In the genomic region with DNA sequence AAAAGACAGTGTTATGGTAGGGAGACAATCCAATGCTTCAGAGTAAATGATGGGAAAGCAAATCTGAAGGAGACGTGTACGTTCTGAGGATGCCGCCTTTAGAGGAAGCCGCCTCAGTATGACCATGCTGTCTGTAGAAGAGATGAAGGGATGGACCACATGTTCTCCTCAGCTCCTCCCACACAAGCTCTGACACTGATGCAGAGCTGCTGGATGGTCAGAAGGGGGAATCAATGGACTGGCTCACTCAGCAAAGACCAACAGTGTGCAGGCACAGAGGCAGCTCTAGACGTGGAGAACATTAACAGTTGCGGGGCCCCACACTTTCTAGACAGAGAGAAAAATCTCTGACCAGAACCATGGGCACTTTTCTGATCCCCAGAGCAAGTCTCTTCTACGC, we compare ENCODE assay signal across 21 mouse cellular contexts.
A peak's percentile ranks its signal among the peaks of the same experiment; 100 is the strongest.
DNase-seq lines count a peak whose midpoint lies in the region; ATAC-seq and TF ChIP-seq lines count a peak whose summit lies in the region.
"Had no signal": no experiment of that assay in that cellular context is flagged by ENCODE, and none has a peak within 500 bp of the region (broad histone marks: within the 10 kb centered on the region; RNA-seq: fewer than 3 reads in every experiment).

No protein-coding gene starts in this region.

- 84% methylated on average over 7 of the region's 7 CpGs for WGBS in intestine, postnatal 0 days
- WGBS in intestine, embryonic 15.5 days: 80% methylated on average over 7 of the region's 7 CpGs
- 64% methylated on average over 7 of the region's 7 CpGs for WGBS in liver, embryonic 14.5 days (ENCODE audit: insufficient replicate concordance)
- 82% methylated on average over 7 of the region's 7 CpGs for WGBS in midbrain, postnatal 0 days
- WGBS in midbrain, embryonic 16.5 days: 86% methylated on average over 7 of the region's 7 CpGs

- no peak overlapping the region for H3K4me3 ChIP-seq in intestine, postnatal 0 days (ENCODE audit: low read depth, low read length)
- no peak overlapping the region for H3K4me3 ChIP-seq in intestine, embryonic 15.5 days (replicated peaks)
- no peak overlapping the region for H3K4me3 ChIP-seq in liver, embryonic 14.5 days (ENCODE audit: insufficient read depth in 1 of 2, low read depth in 2 of 2, low read length in 2 of 2)
- H3K4me3 ChIP-seq in midbrain, postnatal 0 days (ENCODE audit: low read depth, low read length): no peak overlapping the region
- H3K4me3 ChIP-seq in midbrain, embryonic 16.5 days (ENCODE audit: low read depth, low read length): no peak overlapping the region
- H3K4me3 ChIP-seq: embryonic facial prominence, embryonic 12.5 days; forebrain, embryonic 15.5 days; heart, embryonic 12.5 days; hindbrain, embryonic 10.5 days had no signal

- DNase-seq in liver, embryonic 14.5 days (ENCODE audit: low read depth in 3 of 3, low spot score in 3 of 3): no peak
- DNase-seq in liver: no peak
- no peak for DNase-seq in midbrain, postnatal 0 days (ENCODE audit: low spot score)
- DNase-seq: adrenal gland, postnatal 14 days; cerebellum, adult 18-20 months; cerebellum, adult 9-11 months; cerebellum, postnatal 36 days; embryo, embryonic 11 days; gastrocnemius, postnatal 14 days had no signal

- TF ChIP-seq EP300 in liver, embryonic 14.5 days (IDR thresholded peaks at IDR 0.05; ENCODE audit: low read depth): no peak

- no peaks in the 10 kb centered on the region for H3K9me3 ChIP-seq in intestine, postnatal 0 days (ENCODE audit: control insufficient read depth)
- no peaks in the 10 kb centered on the region for H3K9me3 ChIP-seq in intestine, embryonic 15.5 days
- H3K9me3 ChIP-seq in liver, embryonic 14.5 days (ENCODE audit: control insufficient read depth, low read length): no peaks in the 10 kb centered on the region
- no peaks in the 10 kb centered on the region for H3K9me3 ChIP-seq in midbrain, postnatal 0 days (ENCODE audit: low read length)
- H3K9me3 ChIP-seq in midbrain, embryonic 16.5 days (replicated peaks; ENCODE audit: control insufficient read depth, low read length, poor library complexity, severe bottlenecking): no peaks in the 10 kb centered on the region
- H3K9me3 ChIP-seq: embryonic facial prominence, embryonic 12.5 days; forebrain, embryonic 15.5 days; heart, embryonic 12.5 days; hindbrain, embryonic 10.5 days had no signal

- H3K9ac ChIP-seq in intestine, postnatal 0 days (ENCODE audit: low read depth, low read length): no peak overlapping the region
- H3K9ac ChIP-seq in intestine, embryonic 15.5 days: no peak overlapping the region
- no peak overlapping the region for H3K9ac ChIP-seq in liver, embryonic 14.5 days (replicated peaks)
- H3K9ac ChIP-seq in midbrain, postnatal 0 days (replicated peaks; ENCODE audit: low read length, poor library complexity, severe bottlenecking): no peak overlapping the region
- H3K9ac ChIP-seq in midbrain, embryonic 16.5 days (ENCODE audit: low read depth, low read length): no peak overlapping the region
- H3K9ac ChIP-seq: embryonic facial prominence, embryonic 12.5 days; forebrain, embryonic 15.5 days; heart, embryonic 12.5 days; hindbrain, embryonic 14.5 days had no signal

- H3K36me3 ChIP-seq in intestine, postnatal 0 days (ENCODE audit: control insufficient read depth, insufficient read depth): no peaks in the 10 kb centered on the region
- no peaks in the 10 kb centered on the region for H3K36me3 ChIP-seq in intestine, embryonic 15.5 days
- H3K36me3 ChIP-seq in liver, embryonic 14.5 days (replicated peaks; ENCODE audit: control insufficient read depth, insufficient read depth, low read depth): no peaks in the 10 kb centered on the region
- no peaks in the 10 kb centered on the region for H3K36me3 ChIP-seq in midbrain, postnatal 0 days (ENCODE audit: insufficient read depth, low read length)
- H3K36me3 ChIP-seq in midbrain, embryonic 16.5 days (ENCODE audit: control insufficient read depth, insufficient read depth, low read length): no peaks in the 10 kb centered on the region
- H3K36me3 ChIP-seq: embryonic facial prominence, embryonic 12.5 days; forebrain, embryonic 15.5 days; heart, embryonic 12.5 days; hindbrain, embryonic 10.5 days had no signal

- no peak for ATAC-seq in intestine, postnatal 0 days
- ATAC-seq in intestine, embryonic 15.5 days: no peak
- no peak for ATAC-seq in liver, embryonic 14.5 days (ENCODE audit: insufficient read depth)
- no peak for ATAC-seq in midbrain, postnatal 0 days (ENCODE audit: low FRiP score)
- no peak for ATAC-seq in midbrain, embryonic 16.5 days
- no peak for ATAC-seq in megakaryocyte-erythroid progenitor cell, adult 5-6 weeks (replicated peaks; ENCODE audit: low FRiP score, low TSS enrichment, poor library complexity, severe bottlenecking)
- ATAC-seq: activated CD4-positive, CD25-positive, alpha-beta regulatory T cell, adult 4 months; forebrain, embryonic 15.5 days; Patski had no signal

- no peak overlapping the region for H3K4me2 ChIP-seq in intestine, postnatal 0 days (replicated peaks; ENCODE audit: low read depth)
- no peak overlapping the region for H3K4me2 ChIP-seq in intestine, embryonic 15.5 days (replicated peaks)
- H3K4me2 ChIP-seq in liver, embryonic 14.5 days (ENCODE audit: low read depth): no peak overlapping the region
- H3K4me2 ChIP-seq in midbrain, postnatal 0 days (ENCODE audit: low read depth, low read length, poor library complexity, severe bottlenecking): no peak overlapping the region
- H3K4me2 ChIP-seq in midbrain, embryonic 16.5 days (ENCODE audit: low read length): no peak overlapping the region
- H3K4me2 ChIP-seq: embryonic facial prominence, embryonic 12.5 days; forebrain, embryonic 15.5 days; heart, embryonic 12.5 days; hindbrain, embryonic 14.5 days had no signal

- 0 out of 2 replicates have a peak, but pooled peaks have one; percentile 16 for TF ChIP-seq CTCF in intestine, postnatal 0 days (IDR thresholded peaks at IDR 0.05; ENCODE audit: low read depth)
- peak; percentile 16; the same call in 1 of the 2 replicates for TF ChIP-seq CTCF in liver, embryonic 14.5 days (IDR thresholded peaks at IDR 0.05; ENCODE audit: low read depth)
- 0 out of 2 replicates have a peak, but pooled peaks have one; percentile 12 for TF ChIP-seq CTCF in midbrain, postnatal 0 days (IDR thresholded peaks at IDR 0.05)

- H3K27ac ChIP-seq in intestine, postnatal 0 days (ENCODE audit: low read depth, low read length): no peak overlapping the region
- H3K27ac ChIP-seq in intestine, embryonic 15.5 days: no peak overlapping the region
- H3K27ac ChIP-seq in liver, embryonic 14.5 days: no peak overlapping the region
- H3K27ac ChIP-seq in midbrain, postnatal 0 days (ENCODE audit: low read depth, low read length): no peak overlapping the region
- no peak overlapping the region for H3K27ac ChIP-seq in midbrain, embryonic 16.5 days (ENCODE audit: low read length)
- H3K27ac ChIP-seq: embryonic facial prominence, embryonic 12.5 days; forebrain, embryonic 15.5 days; hindbrain, embryonic 10.5 days; hindbrain, embryonic 14.5 days had no signal

- H3K27me3 ChIP-seq in intestine, postnatal 0 days (replicated peaks; ENCODE audit: control insufficient read depth, insufficient read depth, low read length): no peaks in the 10 kb centered on the region
- H3K27me3 ChIP-seq in intestine, embryonic 15.5 days (replicated peaks): no peaks in the 10 kb centered on the region
- no peaks in the 10 kb centered on the region for H3K27me3 ChIP-seq in liver, embryonic 14.5 days (ENCODE audit: control insufficient read depth, insufficient read depth, low read length)
- no peaks in the 10 kb centered on the region for H3K27me3 ChIP-seq in midbrain, postnatal 0 days (ENCODE audit: insufficient read depth, low read length)
- no peaks in the 10 kb centered on the region for H3K27me3 ChIP-seq in midbrain, embryonic 16.5 days (ENCODE audit: control insufficient read depth, insufficient read depth, low read depth, low read length)
- H3K27me3 ChIP-seq: CH12.LX; embryonic facial prominence, embryonic 12.5 days; forebrain, embryonic 15.5 days; heart, embryonic 12.5 days; Patski had no signal

- 0 out of 2 replicates have a peak, but pooled peaks cover 2% of the 10 kb centered on the region for H3K4me1 ChIP-seq in intestine, postnatal 0 days (replicated peaks; ENCODE audit: control insufficient read depth, insufficient read depth, low read length)
- H3K4me1 ChIP-seq in intestine, embryonic 15.5 days (replicated peaks): 0 out of 2 replicates have a peak, but pooled peaks cover 7% of the 10 kb centered on the region
- peaks cover 0 to 2% of the 10 kb centered on the region in 2 experiments; a peak in 1 of 4 replicates for H3K4me1 ChIP-seq in liver, embryonic 14.5 days (replicated peaks; ENCODE audit: control insufficient read depth in 2 of 2, insufficient read depth in 2 of 2, low read length in 1 of 2)
- no peaks in the 10 kb centered on the region for H3K4me1 ChIP-seq in midbrain, postnatal 0 days (ENCODE audit: insufficient read depth, low read length)
- H3K4me1 ChIP-seq in midbrain, embryonic 16.5 days (ENCODE audit: control insufficient read depth, insufficient read depth, low read length): peaks cover 3% of the 10 kb centered on the region; the same call in 1 of the 2 replicates
